Mouse (Mus musculus): ENCODE results near the gene Asna1. TPM values are rescaled to one million over a fixed set of nuclear protein-coding genes. Genes with fewer than 3 reads are reported as not detected.

Gene Asna1
- total RNA-seq, 2 experiments from 2014 or later: 122 to 124 TPM

DNA sequence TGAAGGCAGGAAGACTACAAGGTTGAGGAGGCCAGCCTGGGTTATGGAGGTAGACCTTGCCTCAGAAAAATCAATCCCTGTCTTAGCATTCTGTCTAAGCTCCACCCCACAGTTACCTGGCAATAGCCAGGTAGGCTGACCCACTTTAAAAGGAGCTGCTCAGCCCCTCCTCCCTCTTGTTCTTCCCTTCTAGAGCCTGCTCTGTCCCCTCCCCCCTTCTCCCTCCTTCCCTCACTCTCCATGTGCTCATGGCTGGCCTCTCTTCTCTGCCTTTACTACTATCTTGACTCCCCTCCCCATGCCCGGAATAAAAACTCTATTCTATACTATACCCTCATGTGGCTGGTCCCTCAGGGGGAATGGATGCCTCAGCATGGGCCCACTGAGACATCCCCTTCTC lies 8.8 kb upstream of the Asna1 start:
- no peak overlapping the region for H3K4me3 ChIP-seq
- H3K27ac ChIP-seq: no peak overlapping the region
- no peak for DNase-seq (ENCODE audit: extremely low spot score in 1 of 2, low spot score in 2 of 2)
- intact Hi-C loops (cut with DNase I): no loop called here
- no peak for TF ChIP-seq CTCF (IDR thresholded peaks at IDR 0.05)

DNA sequence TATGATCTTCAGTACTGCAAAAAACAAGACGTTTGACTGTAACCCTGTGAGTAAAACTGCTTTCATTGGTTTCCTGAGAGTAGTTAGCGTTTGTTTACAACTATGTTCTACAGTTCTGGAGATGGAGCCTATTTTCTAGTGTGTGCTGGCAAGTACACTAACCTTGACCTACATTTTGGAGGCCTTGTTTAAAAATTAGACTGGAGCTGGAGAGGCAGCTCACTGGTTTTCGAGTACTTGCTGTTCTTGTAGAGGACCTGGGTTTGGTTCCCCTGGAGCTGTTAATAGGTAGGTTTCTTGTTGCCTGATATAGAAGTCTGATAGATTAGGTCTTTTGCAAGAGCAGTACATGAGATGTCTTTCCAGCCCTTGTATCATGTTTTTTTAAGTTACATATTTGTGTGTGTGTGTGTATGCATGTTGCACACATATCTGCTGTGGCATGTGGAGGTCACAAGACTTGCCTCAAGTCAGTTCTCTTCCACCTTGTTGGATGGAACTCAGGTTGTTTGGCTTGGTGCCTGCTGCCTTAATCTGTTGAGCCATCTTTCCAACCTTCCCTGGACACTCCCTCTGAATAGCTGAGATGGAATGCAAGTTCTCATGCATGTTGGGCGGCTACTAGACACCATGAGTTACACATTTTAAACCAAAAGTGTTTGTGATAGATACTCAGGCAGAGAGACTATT lies 7.7 kb upstream of the Asna1 start:
- Histone ChIP-seq H3K27ac (no peak overlapping the region), H3K4me3 (no peak overlapping the region)
- no peak for TF ChIP-seq CTCF (IDR thresholded peaks at IDR 0.05)
- intact Hi-C loops (cut with DNase I): no loop called here
- no peak for DNase-seq (ENCODE audit: extremely low spot score in 1 of 2, low spot score in 2 of 2)

DNA sequence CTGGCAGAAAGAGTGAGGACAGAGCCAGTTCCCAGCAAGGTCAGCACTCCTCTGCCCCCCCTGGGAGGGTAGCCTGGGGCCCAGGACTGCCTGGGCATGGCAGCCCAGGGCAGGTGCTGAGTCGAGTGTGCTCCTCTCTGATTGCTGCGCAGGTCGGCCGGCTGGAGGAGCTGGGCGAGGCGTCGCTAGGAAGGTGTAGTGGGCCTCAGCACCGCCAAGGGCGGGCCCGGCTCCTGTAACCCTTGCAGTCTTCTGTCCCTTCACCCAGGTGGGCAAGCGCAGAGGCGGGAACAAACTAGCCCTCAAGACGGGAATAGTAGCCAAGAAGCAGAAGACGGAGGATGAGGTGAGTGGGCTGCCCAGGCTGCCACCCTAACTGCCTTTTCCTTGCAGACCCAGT lies 4.2 kb upstream of the Asna1 start:
- TF ChIP-seq CTCF (IDR thresholded peaks at IDR 0.05): no peak
- Histone ChIP-seq H3K4me3 (no peak overlapping the region), H3K27ac (no peak overlapping the region; the same call in 1 of the 2 replicates)
- no peak for DNase-seq (ENCODE audit: extremely low spot score in 1 of 2, low spot score in 2 of 2)
- intact Hi-C loops (cut with DNase I): loop anchor here (5.0 kb wide), 2 partner anchors 43 to 52 kb away; partner anchors contain the start of genes Dhps and Junb

DNA sequence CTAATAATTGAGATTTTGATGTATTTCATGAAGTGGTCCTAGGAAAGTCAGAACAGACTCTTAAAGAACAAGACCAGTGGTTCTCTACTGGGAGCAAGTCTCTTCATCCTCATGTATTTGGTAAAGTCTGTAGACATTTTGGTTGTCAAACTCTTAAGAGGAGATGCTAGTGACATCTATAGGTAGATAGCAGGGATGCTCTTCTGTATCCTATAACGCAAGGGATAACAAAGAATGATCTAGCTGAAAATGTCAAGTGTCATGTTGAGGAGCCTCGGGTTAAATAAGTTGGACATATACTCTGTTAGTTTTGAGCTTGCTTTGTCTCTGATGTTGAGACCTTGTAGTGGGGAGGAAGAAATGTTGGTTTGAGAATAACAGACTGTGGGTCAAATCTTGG lies 2.8 kb upstream of the Asna1 start:
- peak; percentile 30 for TF ChIP-seq CTCF (IDR thresholded peaks at IDR 0.05)
- DNase-seq (ENCODE audit: extremely low spot score in 1 of 2, low spot score in 2 of 2): no peak
- peak overlapping the region; percentile 98; the same call in 1 of the 2 replicates for H3K27ac ChIP-seq
- intact Hi-C loops (cut with DNase I): loop anchor here (5.0 kb wide), 2 partner anchors 44 to 51 kb away; partner anchors contain the start of genes Dhps and Junb
- H3K4me3 ChIP-seq: peak overlapping the region; percentile 93

DNA sequence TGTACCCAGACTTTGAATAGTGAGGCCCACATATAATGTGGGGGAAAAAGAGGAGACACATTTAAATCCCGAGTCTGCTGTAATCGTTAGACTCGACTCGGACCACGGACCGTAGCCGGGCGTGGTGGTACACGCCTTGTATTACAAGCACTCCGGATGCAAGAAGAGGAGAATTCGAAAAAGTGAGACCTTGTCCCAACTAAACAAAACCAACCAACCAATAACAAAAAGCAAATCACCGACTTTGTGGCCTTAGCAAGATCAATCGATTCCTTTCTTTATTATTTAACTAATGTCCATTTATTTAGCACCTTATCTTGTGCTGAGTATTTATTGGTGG lies 2.4 kb upstream of the Asna1 start:
- intact Hi-C loops (cut with DNase I): loop anchor here (5.0 kb wide), 2 partner anchors 45 to 50 kb away; partner anchors contain the start of genes Dhps and Junb
- Histone ChIP-seq H3K27ac (peak overlapping the region; percentile 98), H3K4me3 (peak overlapping the region; percentile 93)
- no peak for TF ChIP-seq CTCF (IDR thresholded peaks at IDR 0.05)
- no peak for DNase-seq (ENCODE audit: extremely low spot score in 1 of 2, low spot score in 2 of 2)

DNA sequence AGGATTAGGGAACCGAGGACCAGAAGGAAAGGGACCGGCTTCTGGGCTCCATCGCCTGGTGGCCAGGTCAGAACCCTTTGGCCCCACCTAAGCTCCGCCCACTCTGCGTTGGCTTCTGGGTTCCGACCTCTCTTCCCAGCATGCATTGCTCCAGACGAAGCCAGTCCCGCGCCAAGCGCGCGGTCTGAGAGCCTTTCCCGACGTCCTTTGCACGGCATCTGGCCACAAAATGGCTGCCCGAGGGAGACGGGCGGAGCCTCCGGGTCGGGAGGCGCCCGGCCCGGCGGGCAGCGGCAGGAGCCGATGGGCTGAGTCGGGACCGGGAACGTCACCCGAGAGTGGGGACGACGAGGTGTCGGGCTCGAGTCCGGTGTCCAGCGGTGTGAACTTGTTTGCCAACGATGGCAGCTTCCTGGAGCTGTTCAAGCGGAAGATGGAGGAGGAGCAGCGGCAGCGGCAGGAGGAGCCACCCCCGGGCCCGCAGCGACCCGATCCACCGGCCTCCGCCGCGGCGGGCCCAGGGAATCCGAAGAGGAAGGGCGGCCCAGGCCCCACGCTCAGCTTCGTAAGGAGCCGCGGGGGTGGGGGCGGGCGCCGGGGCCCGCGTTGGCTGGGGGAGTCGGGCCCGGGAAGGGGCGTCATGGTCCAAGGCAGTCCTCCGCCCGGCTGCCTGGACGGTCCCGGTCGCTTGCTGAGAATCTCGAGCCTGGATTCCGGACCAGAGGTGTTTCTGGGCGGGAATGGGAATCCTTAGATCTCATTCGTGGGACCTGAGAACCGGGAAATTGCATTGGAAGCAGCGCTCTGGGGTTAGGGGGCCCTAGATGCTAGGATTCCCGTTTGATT lies 1.8 kb upstream of the Asna1 start, which contains the start of gene Trir:
Gene Trir, plus strand, starts transcription at position 154 of the 846 bp plus-strand sequence.
- DNase-seq (ENCODE audit: extremely low spot score in 1 of 2, low spot score in 2 of 2): peak; percentile 95 to 96
- intact Hi-C loops (cut with DNase I): loop anchor here (5.0 kb wide), 2 partner anchors 45 to 50 kb away; partner anchors contain the start of genes Dhps and Junb

DNA sequence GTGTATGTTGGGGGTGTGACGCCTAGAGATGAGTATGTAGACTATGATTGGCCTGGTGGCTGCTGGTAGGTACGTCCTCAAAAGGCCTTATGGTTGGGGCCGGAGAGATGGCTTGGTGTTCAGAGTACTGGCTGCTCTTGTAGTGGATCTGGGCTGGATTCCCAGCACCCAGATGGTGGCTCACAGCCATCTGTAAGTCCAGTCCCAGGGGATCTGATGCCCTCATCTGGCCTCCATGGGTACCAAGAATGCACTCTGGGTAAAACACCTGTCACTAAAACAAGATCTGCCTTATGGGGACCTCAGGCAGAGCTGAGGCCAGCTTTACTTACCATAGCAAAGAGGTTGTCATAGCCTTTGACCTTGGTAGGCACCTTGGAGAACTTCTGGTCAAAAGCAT lies 1.2 kb downstream of the Asna1 start:
- H3K4me3 ChIP-seq: peak overlapping the region; percentile 69; the same call in 1 of the 2 replicates
- H3K27ac ChIP-seq: no peak overlapping the region
- TF ChIP-seq CTCF (IDR thresholded peaks at IDR 0.05): no peak
- intact Hi-C loops (cut with DNase I): no loop called here
- no peak for DNase-seq (ENCODE audit: extremely low spot score in 1 of 2, low spot score in 2 of 2)

More for the DNA sequence above, 1.8 kb upstream of the Asna1 start, which contains the start of gene Trir:
- peak; percentile 2; the same call in 1 of the 2 replicates for TF ChIP-seq CTCF (IDR thresholded peaks at IDR 0.05)
- peak within 1 kb of the TSS; percentile 98 for H3K27ac ChIP-seq
- H3K4me3 ChIP-seq: peak within 1 kb of the TSS; percentile 93

DNA sequence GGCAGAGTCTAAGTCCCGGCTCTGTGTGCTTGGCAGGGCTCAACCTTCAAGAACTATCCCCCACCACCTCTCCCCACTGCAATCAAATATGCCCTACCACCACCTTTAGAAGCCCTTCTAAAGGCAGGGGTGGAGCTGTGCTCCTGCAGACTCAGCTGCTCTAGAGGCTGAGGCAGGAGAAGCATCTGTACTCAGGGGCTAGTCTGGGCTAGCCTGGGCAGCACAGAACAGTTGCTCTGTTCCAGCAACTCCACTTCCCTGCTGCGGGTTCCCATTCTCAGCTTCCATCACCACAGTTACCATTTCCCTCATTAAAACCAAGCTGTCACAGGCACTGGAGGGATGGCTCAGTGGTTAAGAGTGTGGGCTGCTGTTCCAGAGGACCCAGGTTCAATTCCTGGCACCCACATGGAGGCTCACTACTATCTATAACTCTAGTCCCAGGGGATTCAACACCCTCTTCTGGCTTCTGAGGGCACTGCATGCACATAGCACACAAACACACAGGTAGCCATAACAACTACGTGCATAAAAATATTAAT lies 3.5 kb downstream of the Asna1 start:
- no peak for DNase-seq (ENCODE audit: extremely low spot score in 1 of 2, low spot score in 2 of 2)
- Histone ChIP-seq H3K4me3 (no peak overlapping the region), H3K27ac (no peak overlapping the region)
- no peak; the same call in 1 of the 2 replicates for TF ChIP-seq CTCF (IDR thresholded peaks at IDR 0.05)
- intact Hi-C loops (cut with DNase I): no loop called here

DNA sequence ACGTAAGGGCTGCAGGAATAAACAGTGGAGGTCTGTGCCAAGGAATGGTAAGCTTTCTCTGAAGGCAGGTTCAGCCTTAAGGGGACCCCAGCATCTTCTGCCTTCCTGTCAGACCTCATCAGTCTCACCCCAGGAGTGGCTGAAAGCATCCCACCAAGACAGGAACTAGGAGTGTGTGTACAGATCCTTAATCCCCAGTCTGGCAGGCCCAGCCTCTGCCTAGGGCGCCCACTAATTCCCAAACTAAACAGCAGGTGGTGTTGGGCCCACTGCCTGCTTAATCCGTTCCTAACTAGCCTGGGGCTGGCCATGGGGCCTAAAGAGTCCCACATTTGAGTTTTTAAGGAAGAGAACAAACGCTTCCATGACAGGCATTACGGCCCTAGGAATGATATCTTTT lies 7.9 kb downstream of the Asna1 start:
- DNase-seq (ENCODE audit: extremely low spot score in 1 of 2, low spot score in 2 of 2): no peak
- intact Hi-C loops (cut with DNase I): no loop called here
- H3K4me3 ChIP-seq: no peak overlapping the region
- no peak for TF ChIP-seq CTCF (IDR thresholded peaks at IDR 0.05)
- no peak overlapping the region for H3K27ac ChIP-seq

DNA sequence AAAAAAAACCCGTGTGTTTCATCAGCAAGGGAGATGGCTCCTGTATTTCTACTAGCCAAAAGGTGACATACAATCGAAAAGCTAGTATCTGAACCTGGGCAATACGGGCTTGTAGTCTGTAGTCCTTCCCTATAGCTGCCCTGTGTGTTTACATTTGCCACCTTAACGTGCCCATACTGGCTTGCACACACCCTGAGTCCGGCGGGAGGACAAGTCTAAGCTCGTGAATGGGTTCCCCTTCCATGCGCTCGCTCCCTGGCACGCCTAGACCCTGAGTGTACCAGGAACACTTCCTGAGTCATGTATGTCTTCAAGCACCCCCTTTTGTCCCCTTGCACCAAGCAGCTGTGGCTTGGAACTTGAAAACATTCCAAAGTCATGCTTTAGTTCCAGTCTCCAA lies 8.4 kb downstream of the Asna1 start:
- H3K27ac ChIP-seq: no peak overlapping the region
- intact Hi-C loops (cut with DNase I): no loop called here

DNA sequence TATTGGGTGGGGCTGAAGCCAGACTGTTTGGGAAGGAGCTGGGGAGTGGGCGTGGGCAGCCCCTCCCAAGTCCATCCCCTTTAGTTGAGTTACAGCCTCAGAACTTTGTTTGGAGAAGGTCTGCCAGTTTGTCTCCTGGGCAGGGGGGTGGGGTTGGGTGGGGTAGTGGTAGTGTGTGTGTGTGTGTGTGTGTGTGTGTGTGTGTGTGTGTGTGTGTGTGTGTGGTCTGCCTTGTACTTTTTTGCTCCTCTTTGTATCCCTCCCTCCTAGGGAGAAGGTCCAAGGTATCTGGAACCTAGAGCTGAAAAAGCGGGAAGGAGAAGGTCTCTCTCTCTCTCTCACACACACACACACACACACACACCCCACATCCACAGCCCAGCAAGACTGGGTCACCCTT lies 10.7 kb downstream of the Asna1 start, which contains the start of gene Best2:
Gene Best2, minus strand, starts transcription at position 101 of the 400 bp plus-strand sequence.
- intact Hi-C loops (cut with DNase I): no loop called here

More for the DNA sequence above, 8.4 kb downstream of the Asna1 start:
- TF ChIP-seq CTCF (IDR thresholded peaks at IDR 0.05): no peak
- no peak overlapping the region for H3K4me3 ChIP-seq
- DNase-seq (ENCODE audit: extremely low spot score in 1 of 2, low spot score in 2 of 2): no peak

More for the DNA sequence above, 10.7 kb downstream of the Asna1 start, which contains the start of gene Best2:
- no peak for DNase-seq (ENCODE audit: extremely low spot score in 1 of 2, low spot score in 2 of 2)
- TF ChIP-seq CTCF (IDR thresholded peaks at IDR 0.05): no peak
- peak within 1 kb of the TSS; percentile 55 for H3K4me3 ChIP-seq
- no peak within 1 kb of the TSS for H3K27ac ChIP-seq

Measured in left cerebral cortex, adult 2 months (tissue).